Mouse (Mus musculus) limb, embryonic 11.5 days (tissue): ENCODE results near the gene Bag1. TPM values are rescaled to one million over a fixed set of nuclear protein-coding genes. Genes with fewer than 3 reads are reported as not detected.

Source experiments
- ATAC-seq: fragments of 200-750 bp; cut with Nextera tagmentation; 2 replicates; pipeline ENCODE4 v1.8.0; 2017; ENCODE audit warnings: low read depth; ENCODE audit not compliant: insufficient number of reproducible peaks, low FRiP score, low TSS enrichment
- DNase-seq: peaks from one replicate; pipeline ENCODE4 v3.0.0-alpha.2; 2015; ENCODE audit warnings: low spot score
- H3K27ac ChIP-seq: fragments of 300-500 bp; sonication (generic); replicated peaks from 2 replicates; pipeline ENCODE4 v1.5.1; 2014; ENCODE audit warnings: low read depth, mild to moderate bottlenecking, low read length
- H3K27me3 ChIP-seq: fragments of 300-500 bp; sonication (generic); 2 replicates; pipeline ENCODE4 v1.6.1; 2014; ENCODE audit warnings: mild to moderate bottlenecking, low read length, mixed read lengths; ENCODE audit not compliant: control insufficient read depth, insufficient read depth
- H3K36me3 ChIP-seq: fragments of 300-500 bp; sonication (generic); 2 replicates; pipeline ENCODE4 v1.6.1; 2014; ENCODE audit warnings: mild to moderate bottlenecking, low read length, moderate library complexity, mixed read lengths; ENCODE audit not compliant: control insufficient read depth, insufficient read depth
- H3K4me1 ChIP-seq: fragments of 300-500 bp; sonication (generic); 2 replicates; pipeline ENCODE4 v1.6.1; 2014; ENCODE audit warnings: low read length, mixed read lengths; ENCODE audit not compliant: control insufficient read depth, insufficient read depth
- H3K4me2 ChIP-seq: fragments of 300-500 bp; sonication (generic); 2 replicates; pipeline ENCODE4 v1.6.1; 2014; ENCODE audit warnings: low read depth, mild to moderate bottlenecking, moderate library complexity; ENCODE audit not compliant: severe bottlenecking
- H3K4me3 ChIP-seq: fragments of 300-500 bp; sonication (generic); 2 replicates; pipeline ENCODE4 v1.5.1; 2014; ENCODE audit warnings: low read depth, low read length
- H3K9ac ChIP-seq: fragments of 300-500 bp; sonication (generic); 2 replicates; pipeline ENCODE4 v1.6.1; 2014; ENCODE audit warnings: mild to moderate bottlenecking, low read length
- H3K9me3 ChIP-seq: fragments of 300-500 bp; sonication (generic); 2 replicates; pipeline ENCODE4 v1.6.1; 2016; ENCODE audit warnings: low read length; ENCODE audit not compliant: control insufficient read depth
- WGBS: fragments of 180-500 bp; shearing (Covaris S2); extraction: QIAGEN DNeasy Blood & Tissue Kit; methylation state at CpG from one replicate; pipeline ENCODE4 v1.1.7; 2014; 5-methylcytosine and 5-hydroxymethylcytosine counted together
- polyA plus RNA-seq: library from polyadenylated mRNA; unstranded; fragments of >200 nt; fragmentation: Nextera tagmentation; extraction: Ambion mirVana; gene quantifications from 2 replicates; pipeline ENCODE4 v1.2.1, GENCODE M21; 2014

The Bag1 gene
- 254 and 256 TPM in 2 replicates for polyA plus RNA-seq

GRCm38 (mm10) chr4:40948160-40948708 lies at the start of gene Bag1, which contains the start of gene Chmp5:
Gene Bag1 (minus strand): TSS chr4:40948294.
Gene Chmp5 (plus strand): TSS chr4:40948407.
- WGBS: under 1% methylated on average over 42 of the region's 50 CpGs
- peak within 1 kb of the TSS; percentile 89 for H3K9ac ChIP-seq
- no peaks in the 10 kb centered on the region for H3K27me3 ChIP-seq
- H3K9me3 ChIP-seq: no peaks in the 10 kb centered on the region
- peak within 1 kb of the TSS; percentile 67 for H3K4me2 ChIP-seq
- peak within 1 kb of the TSS; percentile 32; the same call in 1 of the 2 replicates for H3K27ac ChIP-seq
- H3K4me1 ChIP-seq: peaks cover 7% of the 10 kb centered on the region; the same call in 1 of the 2 replicates
- H3K4me3 ChIP-seq: peak within 1 kb of the TSS; percentile 81
- ATAC-seq (peak; percentile 98), DNase-seq (peak; percentile 99)
- H3K36me3 ChIP-seq: no peaks in the 10 kb centered on the region; the same call in 1 of the 2 replicates

DNA sequence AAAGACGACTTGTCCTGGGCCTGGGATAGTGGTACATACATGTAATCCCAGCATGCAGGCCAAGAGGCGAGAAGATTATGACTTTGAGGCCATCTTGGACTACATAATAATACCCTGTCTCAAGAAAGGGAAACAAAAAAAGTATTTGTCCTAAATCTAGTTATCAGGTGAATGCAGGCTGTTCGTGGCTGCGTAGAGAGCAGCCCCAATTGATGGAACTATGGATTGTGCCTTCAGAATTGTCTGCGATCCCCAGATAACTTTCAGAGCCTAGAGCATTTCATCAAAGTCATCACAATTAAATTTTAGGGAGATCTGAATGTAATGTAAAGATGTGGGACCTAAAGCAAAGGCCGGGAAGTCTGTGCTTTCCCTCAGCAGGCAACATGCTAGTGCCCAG lies 48.2 kb upstream of the Bag1 start:
- no peak for ATAC-seq

DNA sequence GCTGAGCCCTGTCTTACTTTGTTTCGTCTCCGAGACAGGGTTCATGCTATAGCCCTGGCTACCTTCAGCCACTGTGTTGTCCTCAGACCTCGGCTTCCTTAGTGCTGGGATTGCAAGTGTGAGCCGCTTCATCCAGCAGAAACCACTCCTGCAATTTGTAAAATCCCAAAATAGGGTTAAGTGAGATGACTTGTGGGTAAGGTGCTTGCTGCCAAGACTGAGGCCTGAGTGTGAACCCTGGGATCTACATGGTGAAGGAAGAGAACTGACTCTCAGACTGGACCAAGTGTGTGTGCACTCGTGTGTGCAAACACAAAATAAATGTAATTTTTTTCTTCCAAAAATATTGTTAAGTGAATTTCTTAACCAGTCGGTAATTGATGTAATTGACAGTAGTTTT lies 41.5 kb upstream of the Bag1 start:
- Histone ChIP-seq H3K9me3 (no peaks in the 10 kb centered on the region), H3K36me3 (peaks cover 38% of the 10 kb centered on the region), H3K9ac (no peak overlapping the region), H3K4me3 (no peak overlapping the region), H3K4me2 (no peak overlapping the region), H3K4me1 (no peaks in the 10 kb centered on the region), H3K27me3 (no peaks in the 10 kb centered on the region), H3K27ac (no peak overlapping the region)
- ATAC-seq (no peak), DNase-seq (no peak)
- 89% methylated on average over 6 of the region's 6 CpGs for WGBS

More for the DNA sequence above, 48.2 kb upstream of the Bag1 start:
- Histone ChIP-seq H3K27ac (no peak overlapping the region), H3K4me1 (no peaks in the 10 kb centered on the region), H3K9ac (no peak overlapping the region), H3K4me3 (no peak overlapping the region), H3K27me3 (no peaks in the 10 kb centered on the region), H3K9me3 (no peaks in the 10 kb centered on the region), H3K36me3 (peaks cover 53% of the 10 kb centered on the region), H3K4me2 (no peak overlapping the region)
- no peak for DNase-seq
- WGBS: 94% methylated on average over 6 of the region's 6 CpGs

DNA sequence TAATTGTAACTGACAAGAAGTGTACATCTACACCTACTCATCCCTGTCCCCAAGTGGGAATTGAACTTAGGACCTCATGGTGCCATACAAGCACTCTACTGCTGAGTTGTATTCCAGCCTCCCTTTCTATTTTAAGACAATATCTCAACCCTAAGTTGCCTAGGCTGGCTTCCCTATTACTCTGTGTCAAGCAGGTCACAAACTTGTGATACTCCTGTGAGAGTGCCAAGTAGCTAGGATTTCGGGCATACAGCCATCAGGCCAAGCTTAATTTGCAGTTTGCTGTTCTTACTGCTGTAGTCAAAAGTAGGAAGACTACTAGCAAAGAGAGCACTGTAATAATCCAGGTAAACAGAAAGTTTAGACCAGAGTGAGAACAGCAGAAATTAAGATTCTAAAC lies 35.6 kb upstream of the Bag1 start:
- Histone ChIP-seq H3K9me3 (no peaks in the 10 kb centered on the region), H3K27me3 (no peaks in the 10 kb centered on the region), H3K9ac (no peak overlapping the region), H3K4me1 (no peaks in the 10 kb centered on the region), H3K4me2 (no peak overlapping the region), H3K4me3 (no peak overlapping the region), H3K36me3 (peaks cover 24% of the 10 kb centered on the region; the same call in 1 of the 2 replicates), H3K27ac (no peak overlapping the region)
- no peak for ATAC-seq
- no peak for DNase-seq
- 92% methylated on average over 1 of the region's 1 CpGs for WGBS

GRCm38 (mm10) chr4:40982486-40982885 lies 34.4 kb upstream of the Bag1 start:
- 78% methylated on average over 3 of the region's 3 CpGs for WGBS
- no peak overlapping the region for H3K4me3 ChIP-seq
- no peak overlapping the region for H3K9ac ChIP-seq
- DNase-seq: no peak
- no peaks in the 10 kb centered on the region for H3K9me3 ChIP-seq
- H3K27ac ChIP-seq: no peak overlapping the region
- peaks cover 22% of the 10 kb centered on the region; the same call in 1 of the 2 replicates for H3K36me3 ChIP-seq
- no peak for ATAC-seq
- no peaks in the 10 kb centered on the region for H3K27me3 ChIP-seq
- H3K4me2 ChIP-seq: no peak overlapping the region
- H3K4me1 ChIP-seq: no peaks in the 10 kb centered on the region

DNA sequence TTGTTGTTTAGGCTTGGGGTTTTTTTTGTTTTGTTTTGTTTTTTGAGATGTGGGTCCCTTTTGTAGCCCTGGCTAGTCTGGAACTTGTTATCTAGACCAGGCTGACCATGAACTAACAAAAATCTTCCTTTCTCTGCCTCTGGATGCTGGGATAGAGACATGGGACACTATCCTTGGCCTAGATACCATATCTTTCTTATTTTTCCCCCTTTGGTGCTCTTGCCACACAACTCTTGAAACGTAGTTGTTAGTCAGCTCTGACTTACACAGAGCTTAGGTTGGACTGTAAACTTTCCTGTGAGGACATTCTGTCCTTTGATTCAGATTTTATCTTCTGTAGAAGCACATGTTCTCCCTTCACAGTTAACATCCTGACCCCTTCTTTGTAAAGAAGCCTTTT lies 31.3 kb upstream of the Bag1 start:
- no peaks in the 10 kb centered on the region for H3K9me3 ChIP-seq
- ATAC-seq (no peak), DNase-seq (no peak)
- no peak overlapping the region for H3K4me2 ChIP-seq
- no peaks in the 10 kb centered on the region for H3K4me1 ChIP-seq
- no peaks in the 10 kb centered on the region for H3K27me3 ChIP-seq
- H3K27ac ChIP-seq: no peak overlapping the region
- no peak overlapping the region for H3K9ac ChIP-seq
- 86% methylated on average over 1 of the region's 1 CpGs for WGBS
- peaks cover 21% of the 10 kb centered on the region; the same call in 1 of the 2 replicates for H3K36me3 ChIP-seq
- H3K4me3 ChIP-seq: no peak overlapping the region

DNA sequence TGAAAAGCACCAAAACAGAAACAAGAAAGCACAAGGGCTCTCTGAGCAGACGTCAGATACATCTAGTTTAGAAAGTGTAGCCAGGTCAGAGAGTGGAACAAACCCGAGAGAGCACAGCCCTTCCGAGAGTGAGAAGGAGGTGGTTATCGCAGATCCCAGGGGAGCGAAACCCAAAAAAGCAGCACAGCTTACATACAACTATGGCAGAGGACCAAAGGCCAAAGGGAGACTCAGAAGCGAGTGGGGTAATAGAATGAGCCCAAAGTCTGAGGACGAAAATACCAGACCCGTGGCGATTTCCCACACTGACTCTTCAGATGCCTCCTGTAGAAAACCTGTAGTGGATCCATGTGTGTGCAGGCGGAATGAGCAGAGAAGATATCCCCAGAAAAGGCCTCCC lies 28.6 kb upstream of the Bag1 start:
- no peak for ATAC-seq

GRCm38 (mm10) chr4:40975678-40976077 lies 27.6 kb upstream of the Bag1 start:
- Histone ChIP-seq H3K36me3 (peaks cover 18% of the 10 kb centered on the region; the same call in 1 of the 2 replicates), H3K4me3 (no peak overlapping the region), H3K4me1 (0 out of 2 replicates have a peak, but pooled peaks cover 4% of the 10 kb centered on the region), H3K4me2 (no peak overlapping the region), H3K9ac (no peak overlapping the region), H3K27ac (no peak overlapping the region), H3K27me3 (no peaks in the 10 kb centered on the region), H3K9me3 (no peaks in the 10 kb centered on the region)
- ATAC-seq (no peak), DNase-seq (no peak)
- WGBS: 94% methylated on average over 3 of the region's 3 CpGs

More for the DNA sequence above, 28.6 kb upstream of the Bag1 start:
- H3K4me3 ChIP-seq: no peak overlapping the region
- no peak overlapping the region for H3K4me2 ChIP-seq
- no peak overlapping the region for H3K9ac ChIP-seq
- no peak for DNase-seq
- no peak overlapping the region for H3K27ac ChIP-seq
- no peaks in the 10 kb centered on the region for H3K9me3 ChIP-seq
- 0 out of 2 replicates have a peak, but pooled peaks cover 4% of the 10 kb centered on the region for H3K4me1 ChIP-seq
- WGBS: 94% methylated on average over 10 of the region's 10 CpGs
- peaks cover 21% of the 10 kb centered on the region; the same call in 1 of the 2 replicates for H3K36me3 ChIP-seq
- H3K27me3 ChIP-seq: no peaks in the 10 kb centered on the region
